Mouse (Mus musculus) MEL (cell line): ENCODE measurements around the gene Dnah14.

Source experiments
- CTCF ChIP-seq, 3 experiments: IDR thresholded peaks in 2 of 3; conservative IDR thresholded peaks in 1 of 3; 2 replicates each; pipeline ENCODE4 v1.5.1; 2011 to 2012; ENCODE audit warnings: low read length in 3 of 3, low read depth in 2 of 3, mild to moderate bottlenecking in 2 of 3, improper control_type of control experiment in 1 of 3, inconsistent platforms in 1 of 3, mixed read lengths in 1 of 3, moderate library complexity in 1 of 3; ENCODE audit not compliant: control insufficient read depth in 1 of 3, insufficient read depth in 1 of 3, poor library complexity in 1 of 3, severe bottlenecking in 1 of 3
- E2F4 ChIP-seq: IDR thresholded peaks from 2 replicates; pipeline ENCODE4 v1.6.1; 2011; ENCODE audit warnings: low read depth, low read length, improper control_type of control experiment, borderline replicate concordance
- MAFK ChIP-seq: IDR thresholded peaks from 2 replicates; pipeline ENCODE4 v1.6.1; 2011; ENCODE audit warnings: low read depth, mild to moderate bottlenecking, low read length, improper control_type of control experiment, borderline replicate concordance
- RCOR1 ChIP-seq: IDR thresholded peaks from 2 replicates; pipeline ENCODE4 v1.6.1; 2012; ENCODE audit warnings: low read depth, mild to moderate bottlenecking, inconsistent platforms, low read length, improper control_type of control experiment
- TCF12 ChIP-seq: IDR thresholded peaks from 2 replicates; pipeline ENCODE4 v1.6.1; 2014; ENCODE audit warnings: low read depth, mild to moderate bottlenecking, inconsistent platforms, low read length, improper control_type of control experiment, moderate library complexity
- USF2 ChIP-seq, 2 experiments: IDR thresholded peaks; 2 replicates each; pipeline ENCODE4 v1.6.1; 2011 to 2012; ENCODE audit warnings: improper control_type of control experiment in 2 of 2, low read length in 2 of 2, borderline replicate concordance in 1 of 2, inconsistent platforms in 1 of 2, low read depth in 1 of 2, mild to moderate bottlenecking in 1 of 2; ENCODE audit not compliant: insufficient read depth in 1 of 2

DNA sequence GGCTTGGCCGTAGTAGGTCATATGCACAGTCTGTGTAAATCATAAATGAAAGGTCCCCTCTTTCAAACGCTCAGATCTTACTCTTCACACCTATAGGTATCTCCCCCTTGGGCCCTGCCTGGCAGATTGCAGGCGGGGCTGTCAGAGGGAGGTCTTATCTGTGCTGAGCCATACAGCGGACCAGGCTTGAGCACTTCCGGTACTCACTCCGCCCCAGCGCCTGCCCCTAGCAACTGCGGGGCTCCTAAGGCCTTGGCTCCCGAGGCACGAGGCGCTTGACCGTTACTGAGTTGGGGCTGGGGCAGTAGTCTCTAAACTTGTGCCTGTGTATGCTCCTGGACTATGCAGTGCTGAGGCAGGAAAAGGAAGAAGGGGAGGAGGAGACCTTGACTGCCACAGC is at the start of gene Dnah14:
- TF ChIP-seq E2F4 (no peak), MAFK (no peak), RCOR1 (no peak), USF2 (IDR thresholded peaks at IDR 0.05; ENCODE audit: borderline replicate concordance in 1 of 2, insufficient read depth in 1 of 2, low read depth in 1 of 2, low read length in 2 of 2) (no peak), TCF12 (no peak), CTCF (IDR thresholded peaks at IDR 0.05 in 2 of 3, conservative IDR thresholded peaks at IDR 0.05 in 1 of 3; ENCODE audit: control insufficient read depth in 1 of 3, insufficient read depth in 1 of 3, low read depth in 2 of 3, low read length in 3 of 3, poor library complexity in 1 of 3, severe bottlenecking in 1 of 3) (no peak)
